Mouse (Mus musculus): ENCODE results near the gene Bcl9. TPM values are rescaled to one million over a fixed set of nuclear protein-coding genes. Genes with fewer than 3 reads are reported as not detected.

The Bcl9 gene
- total RNA-seq, 2 experiments from 2014 or later, result 12.3 to 17.2 TPM

DNA sequence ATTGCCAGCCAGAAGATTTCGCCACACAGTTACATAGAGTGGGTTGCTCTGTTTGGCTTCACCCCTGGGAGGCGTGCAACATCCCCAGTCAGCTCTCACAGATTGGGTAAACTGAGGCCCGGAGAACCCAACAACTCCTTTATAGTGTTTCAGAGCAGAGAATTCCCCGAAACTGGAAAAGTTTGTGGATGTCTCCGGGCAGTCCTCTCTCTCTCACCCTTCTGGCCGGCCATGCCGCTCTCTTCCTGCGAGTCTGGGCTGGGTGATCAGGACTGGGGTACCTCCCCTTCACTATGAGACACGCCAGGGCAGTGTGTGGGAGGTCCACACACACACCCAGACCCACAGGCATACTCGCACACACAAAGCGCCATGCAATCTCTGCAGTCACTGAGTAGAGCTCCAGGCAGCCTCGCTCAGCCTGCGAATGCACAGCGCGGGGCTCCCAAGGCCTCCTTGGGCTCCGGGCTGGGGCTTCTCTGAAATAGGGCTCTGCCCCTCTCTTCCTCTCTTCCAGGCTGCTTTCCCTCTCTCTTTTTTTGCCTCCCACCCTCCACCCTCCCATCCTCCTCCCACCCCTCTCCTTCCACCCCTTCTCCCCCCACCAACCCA lies 670 bp downstream of the Bcl9 start:
- peak; percentile 52 to 65 for DNase-seq

DNA sequence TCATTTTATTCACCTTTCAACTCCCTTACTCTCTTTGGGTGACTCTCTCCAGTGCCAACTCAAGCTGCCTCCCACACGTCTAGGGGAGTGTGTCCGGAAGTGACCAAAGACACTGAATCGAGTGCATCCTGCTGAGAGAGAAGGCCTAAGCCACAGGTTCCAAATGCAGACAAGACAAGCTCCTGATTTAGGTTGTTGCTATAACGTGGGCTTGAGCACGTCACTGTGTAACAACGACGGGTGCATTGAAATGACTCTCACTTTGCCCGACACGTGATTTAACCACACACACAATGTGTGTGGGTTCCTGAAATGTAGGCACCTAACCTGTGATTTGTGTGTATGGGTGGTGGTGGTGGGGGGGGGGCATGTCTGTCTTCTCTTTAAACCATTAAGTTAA lies 3.4 kb downstream of the Bcl9 start:
- DNase-seq, result no peak

- DNase-seq, result no peak
Observed at GRCm38 (mm10) chr3:97284878-97285277, 12.8 kb downstream of the Bcl9 start.

DNA sequence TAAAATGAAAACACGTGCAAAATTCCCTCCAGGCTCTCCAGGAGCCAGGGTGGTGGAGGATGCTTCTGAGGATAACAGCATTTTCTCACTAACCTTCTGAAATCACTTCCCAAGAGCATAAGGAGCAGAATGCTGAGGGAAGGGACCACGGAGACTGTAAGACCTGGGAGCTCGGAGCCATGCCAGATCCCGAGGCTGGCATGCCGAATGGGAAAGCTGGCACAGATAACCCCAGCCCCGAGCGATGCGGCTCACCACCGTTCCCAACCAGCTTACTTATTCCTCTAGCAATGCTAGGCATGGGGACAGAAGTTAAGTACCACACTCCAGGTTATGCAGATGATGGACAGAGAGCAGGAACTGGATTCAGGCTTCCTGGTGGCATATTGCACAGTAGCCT lies 13.7 kb downstream of the Bcl9 start:
- DNase-seq, result no peak

GRCm38 (mm10) chr3:97281426-97281825 lies 16.3 kb downstream of the Bcl9 start:
- DNase-seq, result no peak

- DNase-seq, result no peak
Observed at GRCm38 (mm10) chr3:97275708-97276107, 22.0 kb downstream of the Bcl9 start.

DNA sequence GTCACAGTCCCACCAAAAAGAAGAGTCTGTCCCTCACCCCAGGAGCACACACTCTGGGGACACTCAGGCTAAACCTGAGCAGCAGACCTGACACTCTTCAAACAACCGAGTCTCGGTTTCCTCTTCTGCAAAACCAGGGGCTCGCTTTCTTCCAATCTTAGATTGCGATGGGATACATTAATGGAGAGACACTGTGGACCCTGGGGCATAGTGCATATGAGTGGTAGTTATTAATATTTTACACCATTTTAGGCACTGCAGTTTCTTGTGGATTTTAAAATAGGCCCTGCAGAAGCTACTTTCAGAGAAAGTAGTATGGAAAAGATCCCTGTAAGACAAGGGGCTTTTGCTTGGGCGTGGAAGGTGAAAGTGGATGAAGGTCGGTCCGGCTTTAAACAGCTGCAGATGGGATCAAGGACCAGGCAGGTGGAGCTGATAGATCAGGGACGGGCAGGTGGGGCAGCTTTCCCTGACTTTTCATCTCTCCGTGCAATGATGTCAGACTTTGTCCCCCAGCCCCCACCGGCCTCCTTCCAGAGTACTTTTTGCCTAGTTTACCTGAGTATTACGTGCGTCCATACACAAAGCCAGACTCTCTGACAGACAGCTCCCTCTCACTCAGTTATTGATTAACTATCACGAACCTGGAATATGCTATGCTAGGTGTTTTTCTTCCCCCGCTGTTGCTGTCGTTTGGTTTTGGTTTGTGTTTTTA lies 23.0 kb downstream of the Bcl9 start:
- DNase-seq, result no peak

GRCm38 (mm10) chr3:97273876-97274275 lies 23.8 kb downstream of the Bcl9 start:
- DNase-seq, result no peak

DNA sequence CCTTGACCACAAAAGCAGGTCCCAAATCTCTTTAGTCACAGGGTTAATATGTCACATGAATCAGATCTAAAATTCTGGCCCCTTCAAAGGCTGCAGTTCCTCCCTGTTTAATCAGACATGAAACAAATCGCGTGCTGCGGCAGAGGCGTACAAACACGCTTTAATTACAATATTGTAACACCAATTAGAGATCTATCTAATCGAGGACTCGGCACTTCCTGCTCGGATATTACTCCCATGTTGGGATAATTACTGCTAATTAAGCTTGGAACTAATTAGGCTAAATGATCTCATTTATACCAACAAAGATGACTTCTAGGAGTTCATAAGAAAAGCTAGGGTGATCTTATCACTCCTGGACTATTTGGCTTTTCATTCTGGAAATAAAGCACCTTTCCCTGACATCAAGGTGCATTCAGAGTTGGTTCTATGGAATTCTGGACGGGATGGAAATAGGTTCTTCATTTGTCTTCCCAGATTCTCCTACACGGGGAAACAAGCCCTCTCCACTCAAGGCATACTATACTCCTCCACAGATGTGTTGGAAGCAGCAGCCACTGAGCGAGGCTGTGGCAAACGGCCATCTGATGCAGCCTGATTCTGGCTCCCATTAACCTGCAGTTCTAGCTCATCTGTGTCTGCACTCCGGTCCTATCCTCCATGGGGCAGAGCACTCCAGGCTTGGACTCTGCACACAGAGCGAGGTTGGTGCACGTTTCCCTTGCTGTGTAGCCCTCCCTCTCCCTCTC lies 31.9 kb downstream of the Bcl9 start:
- DNase-seq, result no peak

GRCm38 (mm10) chr3:97262235-97262634 lies 35.5 kb downstream of the Bcl9 start:
- DNase-seq, result no peak

- no peak for DNase-seq
Observed at GRCm38 (mm10) chr3:97255706-97256339, 41.9 kb downstream of the Bcl9 start.

GRCm38 (mm10) chr3:97254861-97255465 lies 42.8 kb downstream of the Bcl9 start:
- no peak for DNase-seq

- no peak for DNase-seq
Observed at GRCm38 (mm10) chr3:97253823-97254600, 43.7 kb downstream of the Bcl9 start.

DNA sequence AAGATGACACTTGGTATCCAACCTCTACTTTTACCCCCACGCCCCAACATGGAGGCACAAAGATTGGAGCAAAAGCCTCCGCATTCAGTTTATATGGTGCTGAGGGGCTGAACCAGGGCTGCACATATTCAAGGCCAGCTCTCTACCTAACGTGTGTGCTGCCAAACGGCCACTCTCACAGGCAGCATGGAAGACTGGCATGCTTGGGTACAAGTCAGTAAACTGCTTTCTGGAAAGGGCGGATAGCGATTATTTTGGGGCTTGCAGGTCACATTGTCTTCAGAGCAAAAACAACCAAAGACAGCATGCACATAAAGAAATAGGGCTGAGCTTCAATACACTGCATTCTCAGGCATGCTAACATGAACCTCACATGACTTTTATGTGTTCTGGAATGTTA lies 44.8 kb downstream of the Bcl9 start:
- DNase-seq, result no peak

DNA sequence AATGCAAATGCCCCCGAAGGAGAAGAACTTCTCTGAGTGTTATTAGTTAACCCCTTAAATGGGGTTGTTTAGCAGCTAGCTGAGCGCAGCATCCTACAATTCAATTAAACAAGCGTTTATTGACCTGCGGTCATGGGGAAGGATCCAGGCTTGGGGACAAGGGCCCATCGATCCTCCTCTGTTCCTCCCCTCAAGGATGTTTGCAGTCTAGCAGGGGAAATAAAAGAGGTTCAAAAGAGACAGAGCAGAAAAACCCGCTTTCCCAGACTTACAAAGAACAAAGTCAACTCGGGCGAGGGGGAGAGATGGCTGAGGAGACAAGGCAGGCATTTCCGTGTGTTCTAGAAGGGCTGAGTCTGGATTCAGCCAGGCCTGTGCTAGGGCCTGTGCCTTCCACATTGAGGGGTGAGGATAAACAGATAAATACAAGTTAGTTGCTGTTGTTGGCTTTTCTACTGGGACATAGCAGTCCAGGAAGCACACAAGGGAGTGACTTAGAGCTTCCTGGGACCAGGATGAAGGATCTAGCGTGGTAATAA lies 55.0 kb downstream of the Bcl9 start:
- no peak for DNase-seq

DNA sequence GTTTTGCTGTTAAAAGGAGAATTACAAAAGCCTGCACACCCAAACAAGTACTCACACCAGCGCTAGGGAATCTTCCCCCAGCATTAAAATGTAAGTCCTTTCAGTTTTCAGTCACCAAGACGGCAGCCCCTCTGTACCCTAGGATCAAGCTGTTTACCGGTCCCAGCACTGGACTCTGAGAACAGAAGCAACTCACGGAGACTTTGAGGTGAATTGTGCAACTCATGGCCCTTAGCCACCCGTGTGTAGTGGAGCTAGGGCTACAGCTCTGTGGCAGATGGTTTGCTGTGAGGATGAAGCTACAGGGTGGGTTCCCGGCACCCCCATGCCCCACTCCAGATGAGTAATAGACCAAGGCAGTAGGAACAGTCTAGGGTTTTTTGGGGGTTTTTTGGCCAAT lies 55.9 kb downstream of the Bcl9 start:
- DNase-seq, result no peak

DNA sequence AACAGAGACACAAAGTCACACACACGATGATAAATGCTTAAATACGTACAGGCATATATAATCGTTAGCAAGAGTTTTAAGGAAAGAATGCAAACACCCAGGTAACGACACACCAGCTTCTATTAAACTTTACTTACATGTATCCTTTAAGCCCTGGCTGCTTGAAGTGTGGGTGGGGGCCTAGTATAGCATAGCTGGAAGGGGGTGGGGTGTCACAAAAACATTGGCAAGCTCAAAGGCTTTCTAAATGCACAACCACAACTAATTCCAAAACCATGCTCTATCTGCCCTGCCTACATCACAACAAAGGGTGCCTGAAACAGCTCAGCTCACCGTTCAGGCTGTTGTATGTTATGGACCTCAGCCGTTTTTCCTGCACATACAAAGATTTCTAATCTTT lies 57.9 kb downstream of the Bcl9 start:
- DNase-seq, result no peak

- DNase-seq, result no peak
Observed at GRCm38 (mm10) chr3:97239316-97239715, 58.4 kb downstream of the Bcl9 start.

DNA sequence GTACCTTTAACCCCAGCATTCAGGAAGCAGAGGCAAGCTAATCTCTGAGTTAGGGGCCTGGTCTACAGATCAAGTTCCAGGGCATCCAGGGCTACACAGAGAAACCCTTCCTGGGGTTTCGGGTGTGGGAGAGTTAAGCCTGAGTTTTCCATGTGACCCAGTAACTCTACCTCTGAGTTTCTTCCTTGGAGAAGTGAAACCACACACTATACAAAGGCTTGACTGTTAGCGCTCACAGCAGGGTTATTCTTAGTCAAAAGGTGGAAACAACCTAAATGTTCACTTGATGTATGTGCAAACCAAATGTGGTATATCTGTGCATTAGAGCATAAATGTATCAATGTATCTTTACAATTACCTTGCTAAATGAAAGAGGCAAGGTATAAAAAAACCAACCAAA lies 59.2 kb downstream of the Bcl9 start:
- no peak for DNase-seq

GRCm38 (mm10) chr3:97237403-97237802 lies 60.3 kb downstream of the Bcl9 start:
- DNase-seq, result no peak

DNA sequence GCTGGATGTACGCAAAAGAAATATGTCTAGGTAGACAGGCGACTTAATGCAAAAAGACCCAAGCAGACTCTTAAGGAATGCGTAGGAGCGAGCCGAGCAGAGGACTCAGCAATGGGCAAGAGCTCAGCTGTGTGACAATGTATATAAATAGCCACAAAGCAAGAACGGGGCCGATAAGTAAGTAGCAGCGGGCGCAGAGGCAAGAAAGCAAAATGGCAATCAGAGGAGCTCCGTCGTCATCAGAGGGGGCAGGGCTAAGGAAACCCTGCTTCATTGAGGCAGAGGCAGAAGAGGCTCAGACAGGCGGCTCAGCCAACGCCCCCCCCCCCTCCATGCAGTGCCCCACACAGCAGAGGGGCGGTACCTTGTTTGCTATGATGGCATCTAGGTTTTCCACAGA lies 62.9 kb downstream of the Bcl9 start:
- no peak for DNase-seq
